Mouse (Mus musculus): Measurements from ENCODE around the gene Safb2. TPM values are rescaled to one million over a fixed set of nuclear protein-coding genes. Genes with fewer than 3 reads are reported as not detected.
A peak's percentile ranks its signal among the peaks of the same experiment; 100 is the strongest.

Gene Safb2
- total and polyA plus RNA-seq, 2 experiments from 2014 or later, result 24.9 to 63.4 TPM

DNA sequence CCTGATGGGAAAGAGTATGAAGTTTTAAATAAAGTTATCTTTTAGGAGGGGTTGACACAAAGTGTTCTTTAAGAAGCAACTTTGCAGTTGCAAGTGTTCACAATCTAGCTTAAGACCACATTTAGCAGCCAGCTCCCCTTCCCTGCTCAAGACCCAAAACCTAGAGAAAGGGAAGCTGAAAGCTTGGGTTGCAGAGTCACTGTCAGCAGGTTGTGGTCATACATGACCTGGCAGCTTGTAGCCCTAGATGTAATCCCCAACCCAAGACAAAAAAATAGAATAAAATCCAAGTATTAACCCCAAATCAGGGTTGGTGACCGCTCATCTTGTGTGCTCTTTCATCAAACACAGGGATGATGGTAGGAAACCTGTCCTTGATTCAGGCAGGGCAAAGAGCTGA lies 1.3 kb downstream of the Safb2 start:
- DNase-seq (ENCODE audit: low spot score) (no peak), ATAC-seq (ENCODE audit: insufficient read depth, low read depth) (no peak)
- Histone ChIP-seq H3K27me3 (ENCODE audit: control insufficient read depth, insufficient read depth, low read length) (no peaks in the 10 kb centered on the region), H3K4me3 (ENCODE audit: low read depth, low read length) (peak overlapping the region; percentile 99), H3K9me3 (replicated peaks; ENCODE audit: control insufficient read depth, low read length) (no peaks in the 10 kb centered on the region), H3K4me2 (ENCODE audit: low read depth, low read length) (peak overlapping the region; percentile 73), H3K36me3 (replicated peaks; ENCODE audit: control insufficient read depth, insufficient read depth, low read length) (peaks cover 66% of the 10 kb centered on the region), H3K4me1 (ENCODE audit: control insufficient read depth, insufficient read depth) (peaks cover 21% of the 10 kb centered on the region), H3K9ac (replicated peaks; ENCODE audit: low read depth, low read length) (peak overlapping the region; percentile 97), H3K27ac (ENCODE audit: low read depth) (no peak overlapping the region)
- 76% methylated on average over 1 of the region's 1 CpGs for WGBS
- TF ChIP-seq EP300 (IDR thresholded peaks at IDR 0.05; ENCODE audit: low read depth), result no peak

DNA sequence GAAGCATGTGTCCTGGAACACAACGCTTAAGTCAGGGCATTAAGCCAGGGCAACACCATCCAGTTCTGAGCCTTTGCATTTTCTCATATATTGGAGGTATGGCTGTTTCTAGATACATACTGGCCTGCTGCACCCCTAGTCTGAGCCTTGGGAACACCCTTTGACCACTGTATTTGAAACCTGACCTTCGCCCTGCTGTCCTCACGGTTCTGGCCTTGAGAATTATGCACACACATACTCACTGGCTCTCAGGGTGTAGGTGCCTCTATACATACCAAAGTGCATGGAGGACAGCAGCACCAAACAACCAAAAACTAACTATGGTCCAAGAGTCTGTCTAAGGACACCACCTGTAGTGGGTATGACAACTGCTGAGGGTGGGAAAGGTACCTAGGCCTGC lies 11.4 kb downstream of the Safb2 start:
- DNase-seq (ENCODE audit: low spot score), result no peak
- H3K27ac ChIP-seq (ENCODE audit: low read depth), result no peak overlapping the region
- no peaks in the 10 kb centered on the region for H3K4me1 ChIP-seq (ENCODE audit: control insufficient read depth, insufficient read depth)
- H3K27me3 ChIP-seq (ENCODE audit: control insufficient read depth, insufficient read depth, low read length), result no peaks in the 10 kb centered on the region
- H3K9me3 ChIP-seq (replicated peaks; ENCODE audit: control insufficient read depth, low read length), result no peaks in the 10 kb centered on the region
- TF ChIP-seq EP300 (IDR thresholded peaks at IDR 0.05; ENCODE audit: low read depth) (no peak), CTCF (IDR thresholded peaks at IDR 0.05; ENCODE audit: low read depth) (no peak)
- no peak overlapping the region for H3K4me3 ChIP-seq (ENCODE audit: low read depth, low read length)
- no peak for ATAC-seq (ENCODE audit: insufficient read depth, low read depth)
- no peak overlapping the region for H3K4me2 ChIP-seq (ENCODE audit: low read depth, low read length)
- 95% methylated on average over 3 of the region's 3 CpGs for WGBS
- H3K36me3 ChIP-seq (replicated peaks; ENCODE audit: control insufficient read depth, insufficient read depth, low read length), result peaks cover 91% of the 10 kb centered on the region
- no peak overlapping the region for H3K9ac ChIP-seq (replicated peaks; ENCODE audit: low read depth, low read length)

DNA sequence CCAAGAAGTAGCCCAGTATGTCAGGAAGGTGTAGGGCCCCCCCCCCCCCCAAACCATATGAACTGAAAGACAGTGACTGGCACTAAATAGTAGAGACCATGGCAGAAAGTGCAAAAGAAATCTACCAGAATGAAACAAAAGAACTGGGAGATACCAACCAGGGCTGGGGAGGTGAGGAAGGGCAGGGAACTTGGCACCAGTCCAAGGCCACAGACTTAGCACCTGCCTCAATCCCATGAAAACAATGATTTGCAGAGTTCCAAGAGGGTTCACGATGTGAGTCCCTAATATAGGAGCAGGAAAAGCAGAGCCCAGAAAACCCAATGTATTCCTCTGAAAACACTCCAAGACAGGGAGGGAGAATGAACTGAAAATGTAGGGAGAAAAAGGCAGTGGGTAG lies 12.2 kb downstream of the Safb2 start:
- no peak overlapping the region for H3K27ac ChIP-seq (ENCODE audit: low read depth)
- H3K27me3 ChIP-seq (ENCODE audit: control insufficient read depth, insufficient read depth, low read length), result no peaks in the 10 kb centered on the region
- WGBS, result 35% methylated on average over 1 of the region's 1 CpGs
- no peak for TF ChIP-seq CTCF (IDR thresholded peaks at IDR 0.05; ENCODE audit: low read depth)
- H3K9me3 ChIP-seq (replicated peaks; ENCODE audit: control insufficient read depth, low read length), result no peaks in the 10 kb centered on the region
- ATAC-seq (ENCODE audit: insufficient read depth, low read depth) (no peak), DNase-seq (ENCODE audit: low spot score) (no peak)
- no peak overlapping the region for H3K4me3 ChIP-seq (ENCODE audit: low read depth, low read length)
- H3K9ac ChIP-seq (replicated peaks; ENCODE audit: low read depth, low read length), result no peak overlapping the region
- H3K36me3 ChIP-seq (replicated peaks; ENCODE audit: control insufficient read depth, insufficient read depth, low read length), result peaks cover 91% of the 10 kb centered on the region
- H3K4me2 ChIP-seq (ENCODE audit: low read depth, low read length), result no peak overlapping the region
- H3K4me1 ChIP-seq (ENCODE audit: control insufficient read depth, insufficient read depth), result no peaks in the 10 kb centered on the region

DNA sequence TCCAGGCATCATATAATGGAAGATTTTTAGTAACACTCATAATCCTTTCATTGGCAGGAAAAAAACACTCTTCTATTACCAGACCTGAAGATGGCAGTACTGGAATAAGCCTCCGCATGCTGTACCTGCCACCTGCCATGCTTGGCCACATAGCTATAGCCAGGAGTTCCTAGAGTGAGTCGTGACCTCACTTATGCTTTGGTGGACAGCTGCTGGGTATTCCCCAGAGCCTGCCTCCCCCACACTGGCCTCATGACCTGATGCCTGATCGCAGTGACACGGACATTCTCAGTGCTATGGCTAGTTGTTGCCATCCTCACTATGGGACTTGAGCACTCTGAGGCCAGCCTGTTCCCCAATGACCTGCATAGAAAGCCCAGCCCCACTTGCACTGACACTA lies 14.1 kb downstream of the Safb2 start:
- TF ChIP-seq EP300 (IDR thresholded peaks at IDR 0.05; ENCODE audit: low read depth) (no peak), CTCF (IDR thresholded peaks at IDR 0.05; ENCODE audit: low read depth) (no peak)
- no peak overlapping the region for H3K4me2 ChIP-seq (ENCODE audit: low read depth, low read length)
- no peak overlapping the region for H3K4me3 ChIP-seq (ENCODE audit: low read depth, low read length)
- H3K36me3 ChIP-seq (replicated peaks; ENCODE audit: control insufficient read depth, insufficient read depth, low read length), result peaks cover 97% of the 10 kb centered on the region
- no peak overlapping the region for H3K27ac ChIP-seq (ENCODE audit: low read depth)
- no peaks in the 10 kb centered on the region for H3K9me3 ChIP-seq (replicated peaks; ENCODE audit: control insufficient read depth, low read length)
- H3K9ac ChIP-seq (replicated peaks; ENCODE audit: low read depth, low read length), result no peak overlapping the region
- 83% methylated on average over 4 of the region's 4 CpGs for WGBS
- ATAC-seq (ENCODE audit: insufficient read depth, low read depth) (no peak), DNase-seq (ENCODE audit: low spot score) (no peak)
- H3K4me1 ChIP-seq (ENCODE audit: control insufficient read depth, insufficient read depth), result no peaks in the 10 kb centered on the region
- H3K27me3 ChIP-seq (ENCODE audit: control insufficient read depth, insufficient read depth, low read length), result no peaks in the 10 kb centered on the region

DNA sequence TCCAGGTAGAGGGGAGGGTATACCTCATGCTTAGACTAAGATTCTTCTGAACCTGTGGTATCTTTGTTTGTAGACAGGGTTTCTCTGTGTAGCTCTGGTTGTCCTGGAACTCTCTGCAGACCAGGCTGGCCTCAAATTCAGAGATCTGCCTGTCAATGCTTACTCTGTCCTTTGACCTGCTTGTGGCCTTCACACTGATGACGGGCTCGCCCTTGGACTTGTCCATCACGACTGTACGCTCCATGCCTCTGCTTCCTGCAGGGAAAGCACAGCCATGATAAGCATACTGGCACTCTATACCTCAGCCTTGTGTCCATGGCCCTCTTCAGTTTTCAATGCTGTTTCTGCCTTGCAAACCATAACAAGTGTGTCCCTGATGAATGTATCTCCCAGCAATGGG lies 17.0 kb downstream of the Safb2 start:
- peaks cover 99% of the 10 kb centered on the region for H3K36me3 ChIP-seq (replicated peaks; ENCODE audit: control insufficient read depth, insufficient read depth, low read length)
- H3K4me3 ChIP-seq (ENCODE audit: low read depth, low read length), result no peak overlapping the region
- no peaks in the 10 kb centered on the region for H3K4me1 ChIP-seq (ENCODE audit: control insufficient read depth, insufficient read depth)
- ATAC-seq (ENCODE audit: insufficient read depth, low read depth) (no peak), DNase-seq (ENCODE audit: low spot score) (no peak)
- no peak overlapping the region for H3K27ac ChIP-seq (ENCODE audit: low read depth)
- H3K9ac ChIP-seq (replicated peaks; ENCODE audit: low read depth, low read length), result no peak overlapping the region
- no peak for TF ChIP-seq EP300 (IDR thresholded peaks at IDR 0.05; ENCODE audit: low read depth)
- no peak for TF ChIP-seq CTCF (IDR thresholded peaks at IDR 0.05; ENCODE audit: low read depth)
- WGBS, result 77% methylated on average over 4 of the region's 4 CpGs
- no peak overlapping the region for H3K4me2 ChIP-seq (ENCODE audit: low read depth, low read length)
- no peaks in the 10 kb centered on the region for H3K27me3 ChIP-seq (ENCODE audit: control insufficient read depth, insufficient read depth, low read length)
- H3K9me3 ChIP-seq (replicated peaks; ENCODE audit: control insufficient read depth, low read length), result no peaks in the 10 kb centered on the region

DNA sequence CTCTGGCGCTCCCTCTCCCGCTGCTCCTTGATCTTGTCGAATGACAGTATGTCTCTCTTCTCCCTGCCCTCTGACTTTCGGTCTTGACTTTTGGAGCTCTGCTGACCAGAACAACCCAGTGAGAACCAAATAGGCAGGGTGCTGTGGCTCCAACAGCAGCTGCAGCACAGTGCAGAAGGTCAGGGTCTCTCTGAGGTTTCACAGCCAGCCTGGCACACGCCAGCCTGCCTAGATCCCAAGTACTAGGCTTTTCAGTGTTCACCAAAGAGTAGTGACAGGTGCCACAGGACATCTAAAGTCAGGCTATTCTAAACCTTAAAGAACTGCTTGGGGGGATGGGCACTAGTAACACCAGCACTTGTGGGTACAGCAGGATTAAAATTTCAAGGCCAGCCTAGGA lies 17.5 kb downstream of the Safb2 start:
- Histone ChIP-seq H3K4me3 (ENCODE audit: low read depth, low read length) (no peak overlapping the region), H3K9ac (replicated peaks; ENCODE audit: low read depth, low read length) (no peak overlapping the region), H3K36me3 (replicated peaks; ENCODE audit: control insufficient read depth, insufficient read depth, low read length) (peaks cover 99% of the 10 kb centered on the region), H3K27ac (ENCODE audit: low read depth) (no peak overlapping the region), H3K4me1 (ENCODE audit: control insufficient read depth, insufficient read depth) (no peaks in the 10 kb centered on the region), H3K4me2 (ENCODE audit: low read depth, low read length) (no peak overlapping the region), H3K27me3 (ENCODE audit: control insufficient read depth, insufficient read depth, low read length) (no peaks in the 10 kb centered on the region), H3K9me3 (replicated peaks; ENCODE audit: control insufficient read depth, low read length) (no peaks in the 10 kb centered on the region)
- 93% methylated on average over 5 of the region's 5 CpGs for WGBS
- ATAC-seq (ENCODE audit: insufficient read depth, low read depth), result no peak
- DNase-seq (ENCODE audit: low spot score), result no peak
- TF ChIP-seq CTCF (IDR thresholded peaks at IDR 0.05; ENCODE audit: low read depth) (no peak), EP300 (IDR thresholded peaks at IDR 0.05; ENCODE audit: low read depth) (no peak)

Data from heart, postnatal 0 days (tissue).